Mouse (Mus musculus) intestine, embryonic 15.5 days (tissue): ENCODE measurements around the gene 1700003F12Rik. TPM values are rescaled to one million over a fixed set of nuclear protein-coding genes. Genes with fewer than 3 reads are reported as not detected.

Experiments used
- ATAC-seq: fragments of 200-750 bp; cut with Nextera tagmentation; 2 replicates; pipeline ENCODE4 v1.8.0; 2017; ENCODE audit warnings: moderate TSS enrichment, moderate library complexity
- H3K27ac ChIP-seq: fragments of 300-500 bp; sonication (generic); 2 replicates; pipeline ENCODE4 v1.5.1; 2015; ENCODE audit warnings: mild to moderate bottlenecking, inconsistent platforms
- H3K27me3 ChIP-seq: fragments of 300-500 bp; sonication (generic); replicated peaks from 2 replicates; pipeline ENCODE4 v1.6.1; 2015; ENCODE audit warnings: inconsistent platforms
- H3K36me3 ChIP-seq: fragments of 300-500 bp; sonication (generic); 2 replicates; pipeline ENCODE4 v1.6.1; 2015; ENCODE audit warnings: inconsistent platforms
- H3K4me1 ChIP-seq: fragments of 300-500 bp; sonication (generic); replicated peaks from 2 replicates; pipeline ENCODE4 v1.6.1; 2015; ENCODE audit warnings: inconsistent platforms
- H3K4me2 ChIP-seq: fragments of 300-500 bp; sonication (generic); replicated peaks from 2 replicates; pipeline ENCODE4 v1.6.1; 2015; ENCODE audit warnings: mild to moderate bottlenecking, inconsistent platforms
- H3K4me3 ChIP-seq: fragments of 300-500 bp; sonication (generic); replicated peaks from 2 replicates; pipeline ENCODE4 v1.5.1; 2015; ENCODE audit warnings: inconsistent platforms
- H3K9ac ChIP-seq: fragments of 300-500 bp; sonication (generic); 2 replicates; pipeline ENCODE4 v1.6.1; 2015; ENCODE audit warnings: inconsistent platforms
- H3K9me3 ChIP-seq: fragments of 300-500 bp; sonication (generic); 2 replicates; pipeline ENCODE4 v1.6.1; 2016; ENCODE audit warnings: inconsistent platforms
- WGBS: fragments of 180-500 bp; shearing (Covaris S2); methylation state at CpG from one replicate; pipeline ENCODE4 v1.1.7; 2015; 5-methylcytosine and 5-hydroxymethylcytosine counted together
- polyA plus RNA-seq: library from polyadenylated mRNA; unstranded; fragments of >200 nt; fragmentation: Nextera tagmentation; extraction: Ambion mirVana; gene quantifications from 2 replicates; pipeline ENCODE4 v1.2.1, GENCODE M21; 2015

The 1700003F12Rik gene
- polyA plus RNA-seq, 1 experiment from 2014 or later: 0.57 TPM

DNA sequence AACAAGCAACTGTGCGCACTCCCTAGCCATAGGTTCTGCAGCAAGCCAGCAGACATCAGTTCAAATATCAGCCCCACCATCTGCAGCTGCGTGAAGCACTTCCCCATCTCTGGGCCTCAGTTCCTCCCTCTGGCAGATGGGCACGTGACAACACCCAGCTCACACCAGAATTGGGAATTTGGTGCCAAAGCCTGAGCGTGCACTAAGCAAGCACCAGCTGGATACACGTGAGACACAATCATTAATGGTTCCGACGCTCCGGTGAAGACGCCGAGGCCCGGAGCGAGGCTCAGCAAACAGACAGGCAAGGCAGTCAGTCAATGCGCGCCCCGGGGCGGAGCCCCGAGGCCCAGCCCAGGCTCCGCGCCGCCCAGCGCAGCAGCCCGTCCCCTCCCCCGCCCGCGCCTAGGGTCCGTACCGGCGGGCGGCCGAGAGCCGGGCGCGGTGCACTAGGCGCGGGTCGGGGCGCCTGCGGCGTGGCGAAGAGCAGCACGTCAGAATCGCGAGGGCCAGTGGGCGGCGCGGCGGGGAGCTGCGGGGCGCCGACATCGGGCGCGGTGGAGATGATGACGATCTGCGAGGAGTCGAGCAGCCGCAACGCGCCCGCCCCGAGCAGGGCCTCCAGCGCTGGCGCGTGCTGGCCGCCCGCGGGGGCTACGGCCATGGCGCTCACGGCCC is 22.3 kb downstream of the 1700003F12Rik start:
- H3K4me2 ChIP-seq: peak overlapping the region; percentile 78
- peaks cover 41% of the 10 kb centered on the region for H3K4me1 ChIP-seq
- no peaks in the 10 kb centered on the region for H3K9me3 ChIP-seq
- no peaks in the 10 kb centered on the region for H3K36me3 ChIP-seq
- H3K27ac ChIP-seq: peak overlapping the region; percentile 88
- WGBS: under 1% methylated on average over 69 of the region's 70 CpGs
- peak overlapping the region; percentile 77 for H3K9ac ChIP-seq
- ATAC-seq: peak; percentile 88
- no peaks in the 10 kb centered on the region for H3K27me3 ChIP-seq
- H3K4me3 ChIP-seq: peak overlapping the region; percentile 90

GRCm38 (mm10) chr2:154569836-154570286 is 23.0 kb downstream of the 1700003F12Rik start, which contains the start of gene E2f1:
Gene E2f1, minus strand, starts transcription at chr2:154569892.
- Histone ChIP-seq H3K27me3 (no peaks in the 10 kb centered on the region), H3K9me3 (no peaks in the 10 kb centered on the region), H3K4me3 (peak within 1 kb of the TSS; percentile 90), H3K36me3 (no peaks in the 10 kb centered on the region), H3K27ac (peak within 1 kb of the TSS; percentile 88), H3K4me1 (peaks cover 41% of the 10 kb centered on the region), H3K4me2 (peak within 1 kb of the TSS; percentile 78), H3K9ac (peak within 1 kb of the TSS; percentile 77)
- WGBS: 0% methylated on average over 44 of the region's 44 CpGs
- peak; percentile 97 for ATAC-seq

- Histone ChIP-seq H3K27me3 (no peaks in the 10 kb centered on the region), H3K9me3 (no peaks in the 10 kb centered on the region), H3K4me3 (no peak overlapping the region), H3K36me3 (no peaks in the 10 kb centered on the region), H3K27ac (peak overlapping the region; percentile 64), H3K9ac (no peak overlapping the region), H3K4me2 (peak overlapping the region; percentile 63), H3K4me1 (peaks cover 39% of the 10 kb centered on the region)
- no peak for ATAC-seq
- WGBS: 56% methylated on average over 4 of the region's 4 CpGs
These were observed 23.8 kb downstream of the 1700003F12Rik start for GRCm38 (mm10) chr2:154570666-154571065.

DNA sequence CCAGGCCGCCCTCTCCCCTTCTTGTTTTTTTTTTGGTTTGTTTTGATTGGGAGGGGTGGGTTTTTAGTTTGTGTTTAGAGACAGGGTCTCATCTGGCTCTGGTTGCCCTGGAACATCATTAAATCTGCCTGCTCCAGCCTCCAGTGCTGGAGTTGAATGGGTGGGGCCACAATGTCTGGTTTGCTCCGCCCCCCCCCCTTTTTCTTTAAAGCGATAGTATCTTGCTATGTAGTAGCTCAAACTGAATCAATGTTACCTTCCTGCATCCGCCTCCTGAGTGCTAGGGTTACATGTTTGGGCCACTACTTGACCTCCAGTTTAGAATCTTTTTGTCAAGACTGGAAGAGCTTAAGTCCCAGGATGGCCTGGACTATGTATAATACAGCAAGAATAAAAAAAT is 24.4 kb downstream of the 1700003F12Rik start:
- H3K9ac ChIP-seq: no peak overlapping the region
- no peak overlapping the region for H3K4me2 ChIP-seq
- H3K27ac ChIP-seq: 0 out of 2 replicates have a peak overlapping the region, but pooled peaks have one; percentile 1
- H3K27me3 ChIP-seq: no peaks in the 10 kb centered on the region
- no peaks in the 10 kb centered on the region for H3K9me3 ChIP-seq
- ATAC-seq: no peak
- 80% methylated on average over 4 of the region's 4 CpGs for WGBS
- H3K4me3 ChIP-seq: no peak overlapping the region
- H3K4me1 ChIP-seq: peaks cover 33% of the 10 kb centered on the region
- no peaks in the 10 kb centered on the region for H3K36me3 ChIP-seq

GRCm38 (mm10) chr2:154571976-154572375 is 25.1 kb downstream of the 1700003F12Rik start:
- H3K27me3 ChIP-seq: no peaks in the 10 kb centered on the region
- no peak for ATAC-seq
- no peaks in the 10 kb centered on the region for H3K36me3 ChIP-seq
- no peaks in the 10 kb centered on the region for H3K9me3 ChIP-seq
- H3K4me3 ChIP-seq: no peak overlapping the region
- H3K4me1 ChIP-seq: peaks cover 26% of the 10 kb centered on the region
- no peak overlapping the region for H3K4me2 ChIP-seq
- no peak overlapping the region for H3K9ac ChIP-seq
- no peak overlapping the region for H3K27ac ChIP-seq
- 54% methylated on average over 8 of the region's 8 CpGs for WGBS

- Histone ChIP-seq H3K4me2 (no peak overlapping the region), H3K9me3 (no peaks in the 10 kb centered on the region), H3K4me1 (peaks cover 18% of the 10 kb centered on the region), H3K27me3 (no peaks in the 10 kb centered on the region), H3K4me3 (no peak overlapping the region), H3K36me3 (no peaks in the 10 kb centered on the region), H3K9ac (no peak overlapping the region), H3K27ac (no peak overlapping the region)
- no peak for ATAC-seq
- WGBS: 74% methylated on average over 3 of the region's 3 CpGs
These were observed 26.1 kb downstream of the 1700003F12Rik start for GRCm38 (mm10) chr2:154572996-154573395.

GRCm38 (mm10) chr2:154574271-154574670 is 27.4 kb downstream of the 1700003F12Rik start:
- Histone ChIP-seq H3K4me1 (peaks cover 9% of the 10 kb centered on the region), H3K27me3 (no peaks in the 10 kb centered on the region), H3K9ac (no peak overlapping the region), H3K4me3 (no peak overlapping the region), H3K36me3 (no peaks in the 10 kb centered on the region), H3K9me3 (no peaks in the 10 kb centered on the region), H3K27ac (no peak overlapping the region), H3K4me2 (no peak overlapping the region)
- 73% methylated on average over 7 of the region's 7 CpGs for WGBS
- ATAC-seq: no peak

DNA sequence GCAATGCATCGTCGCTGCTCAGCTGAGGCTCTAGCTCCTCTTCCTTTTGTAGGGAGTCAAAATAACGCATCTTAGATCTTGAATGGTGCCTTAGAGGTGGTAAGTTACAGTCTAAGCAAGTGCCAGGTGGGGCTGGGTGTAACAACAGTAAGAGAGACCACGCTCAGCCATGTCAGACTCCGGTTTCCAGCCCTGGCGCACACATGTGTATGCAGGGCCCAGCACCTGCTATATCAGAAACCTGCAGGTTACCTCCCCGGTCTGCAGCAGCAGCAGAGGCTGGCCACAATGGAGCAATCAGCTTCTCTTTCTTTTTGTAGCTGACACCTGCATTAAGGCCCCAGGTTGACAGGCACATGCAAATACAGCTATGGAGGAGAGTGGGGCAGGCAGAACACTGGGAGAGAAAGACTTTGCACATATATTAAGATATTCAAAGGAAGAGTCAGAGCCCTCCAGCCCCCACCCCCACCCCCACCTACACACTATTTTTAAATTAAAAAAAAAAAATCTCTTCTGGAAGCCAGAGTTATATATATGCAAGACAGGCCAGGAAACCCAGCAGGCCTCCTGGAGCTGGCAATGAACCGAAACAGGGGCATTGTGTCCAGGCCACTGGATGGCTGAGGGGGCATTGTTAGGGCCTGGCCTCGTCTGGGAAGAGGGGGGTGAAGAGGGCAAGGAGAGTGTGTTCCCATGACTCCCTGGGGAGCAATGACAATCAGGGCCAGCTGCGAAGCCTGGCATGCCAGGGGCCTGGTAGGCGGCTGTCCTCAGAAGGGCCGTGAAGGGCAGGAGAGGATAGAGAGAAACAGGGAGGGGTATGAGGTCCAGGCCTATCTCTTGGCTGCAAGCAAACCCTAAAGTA is 30.2 kb downstream of the 1700003F12Rik start:
- Histone ChIP-seq H3K27me3 (no peaks in the 10 kb centered on the region), H3K4me2 (no peak overlapping the region), H3K9ac (no peak overlapping the region), H3K36me3 (no peaks in the 10 kb centered on the region), H3K27ac (no peak overlapping the region), H3K9me3 (no peaks in the 10 kb centered on the region), H3K4me3 (no peak overlapping the region), H3K4me1 (no peaks in the 10 kb centered on the region)
- 59% methylated on average over 12 of the region's 12 CpGs for WGBS
- no peak for ATAC-seq

DNA sequence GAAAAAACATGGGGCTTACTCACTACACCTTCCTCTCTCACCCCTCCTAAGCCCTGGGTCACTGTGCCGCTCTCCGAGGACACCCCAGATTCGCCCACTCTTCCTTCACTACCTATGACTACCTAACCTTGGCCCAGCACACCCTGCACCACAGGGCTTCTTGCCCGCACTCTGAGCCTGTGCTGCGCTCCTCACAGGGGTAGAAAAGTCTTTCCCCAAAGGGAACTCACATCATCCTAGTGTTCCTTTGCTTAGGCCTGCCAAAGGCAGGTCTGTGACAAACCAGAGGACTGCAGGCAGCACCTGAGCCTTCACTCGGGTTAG is 30.8 kb downstream of the 1700003F12Rik start:
- 94% methylated on average over 6 of the region's 6 CpGs for WGBS
- no peaks in the 10 kb centered on the region for H3K9me3 ChIP-seq
- no peak overlapping the region for H3K27ac ChIP-seq
- H3K27me3 ChIP-seq: no peaks in the 10 kb centered on the region
- H3K4me2 ChIP-seq: no peak overlapping the region
- H3K4me3 ChIP-seq: no peak overlapping the region
- no peak overlapping the region for H3K9ac ChIP-seq
- H3K36me3 ChIP-seq: no peaks in the 10 kb centered on the region
- ATAC-seq: no peak
- no peaks in the 10 kb centered on the region for H3K4me1 ChIP-seq

GRCm38 (mm10) chr2:154580586-154580985 is 33.7 kb downstream of the 1700003F12Rik start:
- no peak overlapping the region for H3K4me2 ChIP-seq
- H3K27ac ChIP-seq: no peak overlapping the region
- H3K27me3 ChIP-seq: no peaks in the 10 kb centered on the region
- ATAC-seq: no peak
- no peaks in the 10 kb centered on the region for H3K9me3 ChIP-seq
- 66% methylated on average over 8 of the region's 8 CpGs for WGBS
- no peak overlapping the region for H3K9ac ChIP-seq
- H3K4me3 ChIP-seq: no peak overlapping the region
- no peaks in the 10 kb centered on the region for H3K4me1 ChIP-seq
- H3K36me3 ChIP-seq: no peaks in the 10 kb centered on the region

DNA sequence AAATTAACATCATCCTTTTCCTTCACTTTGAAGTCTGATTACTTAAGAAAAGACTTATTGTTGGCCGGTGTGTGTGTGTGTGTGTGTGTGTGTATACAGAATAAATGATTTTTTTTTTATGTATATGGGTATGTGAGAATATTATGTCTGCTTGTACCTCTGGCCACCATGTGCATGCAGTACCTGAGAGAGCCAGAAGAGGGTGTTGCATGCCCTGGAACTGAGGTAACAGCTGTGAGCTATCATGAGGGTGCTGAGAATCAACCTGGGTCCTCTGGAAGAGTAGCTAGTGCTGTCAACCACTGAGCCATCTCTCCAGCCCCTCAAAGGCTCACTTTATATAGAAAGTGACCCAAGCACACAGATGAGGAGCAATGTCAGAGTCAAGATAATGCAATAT is 34.5 kb downstream of the 1700003F12Rik start:
- no peaks in the 10 kb centered on the region for H3K27me3 ChIP-seq
- no peaks in the 10 kb centered on the region for H3K36me3 ChIP-seq
- WGBS: 92% methylated on average over 1 of the region's 1 CpGs
- no peaks in the 10 kb centered on the region for H3K9me3 ChIP-seq
- H3K27ac ChIP-seq: no peak overlapping the region
- ATAC-seq: no peak
- no peaks in the 10 kb centered on the region for H3K4me1 ChIP-seq
- no peak overlapping the region for H3K4me2 ChIP-seq
- H3K9ac ChIP-seq: no peak overlapping the region
- H3K4me3 ChIP-seq: no peak overlapping the region

GRCm38 (mm10) chr2:154583906-154584872 is 37.3 kb downstream of the 1700003F12Rik start:
- H3K9me3 ChIP-seq: no peaks in the 10 kb centered on the region
- no peaks in the 10 kb centered on the region for H3K4me1 ChIP-seq
- 58% methylated on average over 15 of the region's 15 CpGs for WGBS
- no peak overlapping the region for H3K4me2 ChIP-seq
- no peak overlapping the region for H3K27ac ChIP-seq
- peak; percentile 59 for ATAC-seq
- H3K9ac ChIP-seq: no peak overlapping the region
- H3K4me3 ChIP-seq: no peak overlapping the region
- H3K27me3 ChIP-seq: no peaks in the 10 kb centered on the region
- H3K36me3 ChIP-seq: peaks cover 7% of the 10 kb centered on the region
